Mouse (Mus musculus) stomach, postnatal 0 days (tissue): Measurements from ENCODE around the gene Olig2. TPM values are rescaled to one million over a fixed set of nuclear protein-coding genes. Genes with fewer than 3 reads are reported as not detected.

Experiments
- ATAC-seq: fragments of 200-750 bp; cut with Nextera tagmentation; 2 replicates; pipeline ENCODE4 v1.8.0; 2017; ENCODE audit not compliant: low FRiP score, low TSS enrichment
- DNase-seq: peaks from one replicate; pipeline ENCODE4 v3.0.0-alpha.2; 2016; ENCODE audit warnings: low spot score
- H3K27ac ChIP-seq: fragments of 300-500 bp; sonication (generic); replicated peaks from 2 replicates; pipeline ENCODE4 v1.5.1; 2014; ENCODE audit warnings: mild to moderate bottlenecking, control low read depth
- H3K27me3 ChIP-seq: fragments of 300-500 bp; sonication (generic); 2 replicates; pipeline ENCODE4 v1.6.1; 2014; ENCODE audit warnings: low read length; ENCODE audit not compliant: control insufficient read depth, insufficient read depth
- H3K36me3 ChIP-seq: fragments of 300-500 bp; sonication (generic); 2 replicates; pipeline ENCODE4 v1.6.1; 2014; ENCODE audit warnings: low read length, mixed read lengths; ENCODE audit not compliant: control insufficient read depth, insufficient read depth
- H3K4me1 ChIP-seq: fragments of 300-500 bp; sonication (generic); replicated peaks from 2 replicates; pipeline ENCODE4 v1.6.1; 2014; ENCODE audit warnings: antibody characterized with exemption; ENCODE audit not compliant: control insufficient read depth, insufficient read depth
- H3K4me2 ChIP-seq: fragments of 300-500 bp; sonication (generic); replicated peaks from 2 replicates; pipeline ENCODE4 v1.6.1; 2014; ENCODE audit warnings: low read depth, mild to moderate bottlenecking, control low read depth, moderate library complexity
- H3K4me3 ChIP-seq: fragments of 300-500 bp; sonication (generic); 2 replicates; pipeline ENCODE4 v1.5.1; 2014; ENCODE audit warnings: low read depth, low read length, control low read depth
- H3K9ac ChIP-seq: fragments of 300-500 bp; sonication (generic); 2 replicates; pipeline ENCODE4 v1.6.1; 2014; ENCODE audit warnings: mild to moderate bottlenecking, low read length, control low read depth, mixed read lengths
- H3K9me3 ChIP-seq: fragments of 300-500 bp; sonication (generic); 2 replicates; pipeline ENCODE4 v1.6.1; 2016; ENCODE audit warnings: low read length; ENCODE audit not compliant: control insufficient read depth
- CTCF ChIP-seq: IDR thresholded peaks from 2 replicates; pipeline ENCODE4 v1.5.1; 2016; ENCODE audit warnings: antibody characterized with exemption, low read depth, mild to moderate bottlenecking, moderate library complexity
- EP300 ChIP-seq: optimal IDR thresholded peaks from 2 replicates; pipeline ENCODE3; 2016; ENCODE audit warnings: antibody characterized with exemption
- WGBS: fragments of 180-500 bp; shearing (Covaris S2); extraction: QIAGEN DNeasy Blood & Tissue Kit; methylation state at CpG from one replicate; pipeline ENCODE4 v1.1.7; 2014; 5-methylcytosine and 5-hydroxymethylcytosine counted together
- polyA plus RNA-seq: library from polyadenylated mRNA; unstranded; fragments of >200 nt; fragmentation: Nextera tagmentation; extraction: Ambion mirVana; gene quantifications from 2 replicates; pipeline ENCODE4 v1.2.1, GENCODE M21; 2015

Gene Olig2
- polyA plus RNA-seq, 1 experiment from 2014 or later = not detected

DNA sequence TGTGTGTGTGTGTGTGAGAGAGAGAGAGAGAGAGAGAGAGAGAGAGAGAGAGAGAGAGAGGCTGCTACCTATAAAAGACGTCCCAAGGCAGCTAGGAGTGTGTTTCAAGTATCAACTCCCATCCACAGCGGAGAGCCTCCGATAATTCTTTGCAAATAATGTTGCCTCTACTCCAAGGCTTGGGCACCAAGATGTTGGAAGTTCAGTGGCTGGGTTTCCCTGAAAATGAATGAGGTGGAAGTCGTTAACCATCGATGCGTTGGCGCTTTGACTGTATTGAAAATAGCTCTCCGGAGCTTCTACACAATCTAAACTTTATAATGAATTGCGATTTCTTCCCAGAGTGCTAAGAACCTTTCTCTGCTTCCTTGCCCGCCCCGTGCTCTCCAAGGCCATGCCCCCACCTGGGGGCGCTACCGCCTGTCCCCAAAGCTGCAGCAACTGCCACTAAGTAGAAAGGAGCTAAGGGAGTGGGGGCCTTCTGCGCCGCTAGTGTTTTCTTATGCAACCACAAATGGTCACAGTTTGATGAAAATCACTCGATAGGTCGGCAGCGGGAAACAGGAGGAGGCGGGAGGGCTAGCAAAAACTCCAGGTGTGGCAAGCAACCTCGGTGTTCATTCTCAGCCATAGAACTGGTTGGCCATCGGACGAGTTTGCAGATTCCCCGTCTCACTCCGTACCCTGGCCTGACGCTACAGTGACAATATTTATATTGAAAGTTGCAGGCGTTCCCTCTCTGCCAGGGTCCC is 600 bp upstream of the Olig2 start:
- Histone ChIP-seq H3K36me3 (no peaks in the 10 kb centered on the region), H3K9me3 (no peaks in the 10 kb centered on the region), H3K4me3 (peak overlapping the region; percentile 17), H3K27ac (no peak overlapping the region), H3K4me2 (peak overlapping the region; percentile 34), H3K4me1 (no peaks in the 10 kb centered on the region), H3K27me3 (peaks cover 66% of the 10 kb centered on the region), H3K9ac (no peak overlapping the region)
- WGBS = 3% methylated on average over 26 of the region's 26 CpGs
- ATAC-seq (no peak), DNase-seq (peak; percentile 29)
- no peak for TF ChIP-seq EP300
- peak; percentile 48 for TF ChIP-seq CTCF

DNA sequence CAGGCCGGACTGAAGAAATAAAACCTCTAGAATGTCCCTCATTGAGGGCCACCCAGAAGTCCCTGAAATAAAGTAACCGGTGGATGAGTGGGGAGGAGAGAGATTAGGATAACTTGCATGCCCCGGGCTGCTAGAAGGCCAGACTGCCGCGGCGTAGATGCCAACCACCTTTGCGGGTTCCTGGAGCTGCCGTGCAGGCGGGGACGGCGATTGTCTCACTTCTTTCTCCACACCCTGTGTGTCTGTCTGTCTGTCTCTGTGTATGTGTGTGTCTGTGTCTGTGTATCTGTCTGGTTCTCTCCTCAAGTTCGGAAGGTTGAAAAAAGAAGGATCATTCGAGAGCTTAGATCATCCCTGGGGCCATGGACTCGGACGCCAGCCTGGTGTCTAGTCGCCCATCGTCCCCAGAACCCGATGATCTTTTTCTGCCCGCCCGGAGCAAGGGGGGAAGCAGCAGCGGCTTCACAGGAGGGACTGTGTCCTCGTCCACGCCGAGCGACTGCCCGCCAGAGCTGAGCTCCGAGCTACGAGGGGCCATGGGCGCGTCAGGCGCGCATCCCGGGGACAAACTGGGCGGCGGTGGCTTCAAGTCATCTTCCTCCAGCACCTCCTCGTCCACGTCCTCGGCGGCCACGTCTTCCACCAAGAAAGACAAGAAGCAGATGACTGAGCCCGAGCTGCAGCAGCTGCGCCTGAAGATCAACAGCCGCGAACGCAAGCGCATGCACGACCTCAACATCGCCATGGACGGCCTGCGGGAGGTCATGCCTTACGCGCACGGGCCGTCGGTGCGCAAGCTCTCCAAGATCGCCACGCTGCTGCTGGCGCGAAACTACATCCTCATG is 1.0 kb downstream of the Olig2 start:
- WGBS = under 1% methylated on average over 59 of the region's 60 CpGs
- H3K36me3 ChIP-seq = no peaks in the 10 kb centered on the region
- H3K4me2 ChIP-seq = no peak overlapping the region
- ATAC-seq (no peak), DNase-seq (no peak)
- H3K4me1 ChIP-seq = no peaks in the 10 kb centered on the region
- peaks cover 64% of the 10 kb centered on the region for H3K27me3 ChIP-seq
- no peak overlapping the region for H3K9ac ChIP-seq
- no peak overlapping the region for H3K4me3 ChIP-seq
- H3K9me3 ChIP-seq = no peaks in the 10 kb centered on the region
- H3K27ac ChIP-seq = no peak overlapping the region
- no peak for TF ChIP-seq CTCF
- TF ChIP-seq EP300 = no peak

DNA sequence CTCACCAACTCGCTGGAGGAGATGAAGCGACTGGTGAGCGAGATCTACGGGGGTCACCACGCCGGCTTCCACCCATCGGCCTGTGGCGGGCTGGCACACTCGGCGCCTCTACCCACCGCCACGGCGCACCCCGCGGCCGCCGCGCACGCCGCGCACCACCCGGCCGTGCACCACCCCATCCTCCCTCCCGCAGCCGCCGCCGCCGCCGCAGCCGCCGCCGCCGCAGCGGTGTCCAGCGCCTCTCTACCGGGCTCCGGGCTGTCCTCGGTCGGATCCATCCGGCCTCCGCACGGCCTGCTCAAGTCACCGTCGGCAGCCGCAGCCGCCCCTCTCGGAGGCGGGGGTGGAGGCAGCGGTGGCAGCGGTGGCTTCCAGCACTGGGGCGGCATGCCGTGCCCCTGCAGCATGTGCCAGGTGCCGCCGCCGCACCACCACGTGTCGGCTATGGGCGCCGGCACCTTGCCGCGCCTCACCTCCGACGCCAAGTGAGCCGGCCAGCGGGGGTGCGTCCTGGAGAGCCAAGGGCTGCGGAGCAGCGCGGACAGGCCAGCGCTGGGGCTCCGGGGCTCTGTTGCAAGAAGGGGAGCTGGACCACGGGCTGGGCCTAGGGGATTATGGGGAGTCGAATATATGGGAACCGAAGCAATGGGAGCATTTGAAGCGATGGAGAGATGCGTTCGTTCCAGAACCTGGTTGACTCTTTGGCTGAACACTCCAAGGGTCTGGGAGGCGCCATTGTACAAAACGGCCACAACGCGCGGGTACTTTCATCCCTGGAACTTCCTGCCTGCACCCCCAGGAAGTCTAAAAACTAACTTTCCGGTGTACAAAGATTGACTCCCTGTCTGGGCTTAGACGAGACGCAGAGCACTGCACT is 1.9 kb downstream of the Olig2 start:
- 2% methylated on average over 69 of the region's 85 CpGs for WGBS
- TF ChIP-seq CTCF (no peak), EP300 (no peak)
- Histone ChIP-seq H3K9me3 (no peaks in the 10 kb centered on the region), H3K4me1 (no peaks in the 10 kb centered on the region), H3K9ac (no peak overlapping the region), H3K27ac (no peak overlapping the region), H3K4me3 (no peak overlapping the region), H3K27me3 (peaks cover 61% of the 10 kb centered on the region), H3K36me3 (no peaks in the 10 kb centered on the region), H3K4me2 (no peak overlapping the region)
- DNase-seq = no peak
- ATAC-seq = no peak

DNA sequence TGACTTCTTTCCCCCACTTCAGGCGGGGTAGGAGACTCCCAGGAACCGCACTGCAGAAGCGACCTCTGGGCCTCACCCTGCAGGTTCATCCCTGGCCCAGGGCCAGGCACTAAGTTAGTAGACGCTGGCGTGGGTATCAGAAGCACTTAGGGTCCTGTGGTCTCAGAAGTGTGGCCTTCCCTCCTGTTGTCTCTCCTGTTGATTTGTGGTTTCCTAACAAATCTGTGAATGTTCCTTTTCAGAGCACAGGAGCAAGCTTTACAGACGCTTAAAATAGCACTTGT is 2.4 kb downstream of the Olig2 start:
- Histone ChIP-seq H3K9me3 (no peaks in the 10 kb centered on the region), H3K36me3 (no peaks in the 10 kb centered on the region), H3K27me3 (peaks cover 59% of the 10 kb centered on the region), H3K27ac (no peak overlapping the region), H3K4me3 (no peak overlapping the region), H3K4me2 (no peak overlapping the region), H3K4me1 (no peaks in the 10 kb centered on the region), H3K9ac (no peak overlapping the region)
- WGBS = 4% methylated on average over 6 of the region's 6 CpGs
- TF ChIP-seq EP300 (no peak), CTCF (no peak)
- DNase-seq (no peak), ATAC-seq (no peak)

DNA sequence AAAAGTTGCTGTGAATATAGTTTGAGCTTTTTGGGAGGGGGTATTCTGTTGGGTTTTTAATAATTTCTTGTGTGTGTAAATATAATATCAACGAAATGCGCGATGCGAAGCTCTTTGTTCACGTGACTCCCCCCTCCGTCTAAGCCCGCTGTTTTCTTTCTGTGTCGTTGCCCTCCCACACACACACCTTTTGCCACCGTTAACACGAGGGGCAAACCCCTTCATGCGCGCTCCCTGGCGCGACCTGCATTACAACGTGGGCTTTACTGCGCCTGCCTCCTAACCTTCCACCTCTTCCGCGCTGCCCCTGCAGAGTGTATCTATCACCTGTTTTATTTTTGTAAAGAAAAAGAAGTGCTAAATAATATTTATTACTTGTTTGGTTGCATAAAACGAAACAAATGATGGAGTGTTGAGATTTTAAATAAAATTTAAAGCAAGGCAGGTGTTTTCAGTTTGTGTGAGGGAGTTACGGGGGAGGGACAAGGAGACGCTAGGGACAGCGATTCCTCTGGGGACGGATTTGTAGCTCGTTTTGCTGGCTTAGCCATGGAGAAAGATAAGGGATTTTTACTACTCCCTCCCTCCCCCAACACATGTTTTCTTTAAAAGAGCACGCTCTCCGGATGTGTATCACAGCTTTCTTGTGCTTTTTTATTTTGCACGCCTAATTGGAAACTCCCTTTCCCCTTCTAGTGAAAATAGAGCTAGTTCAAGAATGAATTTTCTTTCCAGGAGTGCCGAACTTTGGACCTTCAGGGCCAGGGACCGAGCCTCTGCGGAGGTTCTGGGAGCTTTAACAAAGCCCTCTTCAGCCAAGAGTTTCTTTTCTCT is 3.2 kb downstream of the Olig2 start:
- 3% methylated on average over 30 of the region's 30 CpGs for WGBS
- Histone ChIP-seq H3K4me3 (no peak overlapping the region), H3K36me3 (no peaks in the 10 kb centered on the region), H3K9me3 (no peaks in the 10 kb centered on the region), H3K27ac (no peak overlapping the region), H3K9ac (no peak overlapping the region), H3K4me2 (no peak overlapping the region), H3K4me1 (no peaks in the 10 kb centered on the region), H3K27me3 (peaks cover 54% of the 10 kb centered on the region)
- DNase-seq (no peak), ATAC-seq (no peak)
- TF ChIP-seq EP300 (no peak), CTCF (no peak)
